Comparison of ENCODE assay signal across 8 mouse cellular contexts in genomic region chr11:101230991-101231871, GRCm38 (mm10). TPM values are rescaled to one million over a fixed set of nuclear protein-coding genes. Genes with fewer than 3 reads are reported as not detected.
DNase-seq lines count a peak whose midpoint lies in the region; ATAC-seq and TF ChIP-seq lines count a peak whose summit lies in the region.

No protein-coding gene starts in this region.

- peak overlapping the region; percentile 97 for H3K27ac ChIP-seq in kidney, adult 2 months (ENCODE audit: insufficient read depth, low read depth, low read length)
- H3K27ac ChIP-seq in lung, embryonic 14.5 days (ENCODE audit: low read depth) = peak overlapping the region; percentile 95

- DNase-seq in cerebellum, postnatal 25 days = peak; percentile 17 to 20
- no peak for DNase-seq in cerebellum, adult 8-10 months
- peak; percentile 69 for DNase-seq in embryo, embryonic 10.5 days (ENCODE audit: low spot score)
- DNase-seq in heart, adult 9 months (ENCODE audit: low spot score in 2 of 2) = peak; percentile 89 to 94
- peak; percentile 88 for DNase-seq in kidney, adult 2 months
- peak; percentile 79 for DNase-seq in lung, embryonic 14.5 days
- DNase-seq in ovary, postnatal 36 days (ENCODE audit: low spot score) = peak; percentile 50
- no peak for DNase-seq in right cerebral cortex, postnatal 14 days

- ATAC-seq in lung, embryonic 14.5 days (ENCODE audit: insufficient read depth) = peak; percentile 38

- TF ChIP-seq POLR2A in kidney, adult 2 months (IDR thresholded peaks at IDR 0.05; ENCODE audit: low read depth, low read length) = peak; percentile 26

- H3K9me3 ChIP-seq in lung, embryonic 14.5 days (ENCODE audit: low read depth, low read length) = no peaks in the 10 kb centered on the region

- WGBS in kidney, adult 2 months = 4% methylated on average over 18 of the region's 18 CpGs
- WGBS in lung, embryonic 14.5 days = 5% methylated on average over 18 of the region's 18 CpGs

- peak overlapping the region; percentile 35 for H3K4me3 ChIP-seq in kidney, adult 2 months (ENCODE audit: insufficient read depth, low read depth, low read length)
- peak overlapping the region; percentile 23 for H3K4me3 ChIP-seq in lung, embryonic 14.5 days (ENCODE audit: low read depth, low read length)

- peaks cover 27% of the 10 kb centered on the region; the same call in 1 of the 2 replicates for H3K4me1 ChIP-seq in kidney, adult 2 months (ENCODE audit: control insufficient read depth, insufficient read depth, low read length)
- H3K4me1 ChIP-seq in lung, embryonic 14.5 days (ENCODE audit: insufficient read depth) = peaks cover 18% of the 10 kb centered on the region

- no peaks in the 10 kb centered on the region for H3K36me3 ChIP-seq in kidney, adult 2 months (ENCODE audit: control insufficient read depth, insufficient read depth, low read length)
- no peaks in the 10 kb centered on the region for H3K36me3 ChIP-seq in lung, embryonic 14.5 days (ENCODE audit: insufficient read depth)

- peak overlapping the region; percentile 62 for H3K4me2 ChIP-seq in lung, embryonic 14.5 days

- peak overlapping the region; percentile 46 for H3K9ac ChIP-seq in lung, embryonic 14.5 days

- TF ChIP-seq CTCF in kidney, adult 2 months (conservative IDR thresholded peaks at IDR 0.05; ENCODE audit: insufficient read depth, insufficient read length, low read depth, low read length) = no peak
- TF ChIP-seq CTCF in lung, embryonic 14.5 days (IDR thresholded peaks at IDR 0.05; ENCODE audit: low read depth) = no peak

- no peaks in the 10 kb centered on the region for H3K27me3 ChIP-seq in kidney, adult 2 months (replicated peaks; ENCODE audit: control insufficient read depth, insufficient read depth, low read length)
- no peaks in the 10 kb centered on the region for H3K27me3 ChIP-seq in lung, embryonic 14.5 days (ENCODE audit: insufficient read depth, low read length)

RNA-seq across cellular contexts. Expression of gene Ezh1, which starts 5.0 kb away (rescaled TPM):
- polyA plus RNA-seq in kidney, adult 2 months (2012; rRNA removed) = 44.8 and 48.5 TPM in 2 replicates
- 17.4 and 18.9 TPM in 2 replicates for polyA plus RNA-seq in lung, embryonic 14.5 days (2014; fragmentation: Nextera tagmentation; extraction: Ambion mirVana)

RNA-seq across cellular contexts. Expression of gene Ramp2, which starts 14.6 kb away (rescaled TPM):
- 75.9 and 86.6 TPM in 2 replicates for polyA plus RNA-seq in kidney, adult 2 months (2012; rRNA removed)
- 271 and 276 TPM in 2 replicates for polyA plus RNA-seq in lung, embryonic 14.5 days (2014; fragmentation: Nextera tagmentation; extraction: Ambion mirVana)

RNA-seq across cellular contexts. Expression of gene Vps25, which starts 22.3 kb away (rescaled TPM):
- polyA plus RNA-seq in kidney, adult 2 months (2012; rRNA removed) = 112 and 116 TPM in 2 replicates
- 132 and 139 TPM in 2 replicates for polyA plus RNA-seq in lung, embryonic 14.5 days (2014; fragmentation: Nextera tagmentation; extraction: Ambion mirVana)

RNA-seq across cellular contexts. Expression of gene Wnk4, which starts 29.1 kb away (rescaled TPM):
- polyA plus RNA-seq in kidney, adult 2 months (2012; rRNA removed) = 134 and 160 TPM in 2 replicates
- 5.3 and 5.8 TPM in 2 replicates for polyA plus RNA-seq in lung, embryonic 14.5 days (2014; fragmentation: Nextera tagmentation; extraction: Ambion mirVana)

RNA-seq across cellular contexts. Expression of gene Cntd1, which starts 47.6 kb away (rescaled TPM):
- 1.3 and 1.6 TPM in 2 replicates for polyA plus RNA-seq in kidney, adult 2 months (2012; rRNA removed)
- 1.0 and 1.9 TPM in 2 replicates for polyA plus RNA-seq in lung, embryonic 14.5 days (2014; fragmentation: Nextera tagmentation; extraction: Ambion mirVana)

Comparison
In these comparisons a context has a peak if more than half of its experiments do, and no peak if none do; other contexts are left out.
1. DNase-seq: peak in cerebellum, postnatal 25 days (2 of 2), embryo, embryonic 10.5 days (single experiment), heart, adult 9 months (2 of 2), kidney, adult 2 months (single experiment), lung, embryonic 14.5 days (single experiment) and ovary, postnatal 36 days (single experiment); none in cerebellum, adult 8-10 months (single experiment) and right cerebral cortex, postnatal 14 days (single experiment).